Mouse (Mus musculus) G1E (cell line): ENCODE results near the gene Ccdc96. TPM values are rescaled to one million over a fixed set of nuclear protein-coding genes. Genes with fewer than 3 reads are reported as not detected.

ENCODE experiments used
- ATAC-seq: 2 replicates; pipeline ENCODE4 v1.8.0; 2016; ENCODE audit warnings: mild to moderate bottlenecking; ENCODE audit not compliant: insufficient number of reproducible peaks, poor library complexity, low FRiP score, severe bottlenecking; ENCODE audit errors: extremely low read depth
- DNase-seq: peaks from one replicate; pipeline ENCODE4 v3.0.0; 2012; ENCODE audit warnings: low spot score
- H3K27me3 ChIP-seq: 2 replicates; pipeline ENCODE4 v1.6.1; 2012; ENCODE audit warnings: mild to moderate bottlenecking, low read length, inconsistent platforms; ENCODE audit not compliant: insufficient read depth
- H3K36me3 ChIP-seq: replicated peaks from 2 replicates; pipeline ENCODE3; 2012; ENCODE audit warnings: mild to moderate bottlenecking, inconsistent platforms
- H3K4me1 ChIP-seq: 2 replicates; pipeline ENCODE4 v1.6.1; 2012; ENCODE audit warnings: low read depth, low read length, inconsistent platforms, mixed read lengths; ENCODE audit not compliant: insufficient read depth
- H3K4me3 ChIP-seq: 2 replicates; pipeline ENCODE4 v1.5.1; 2012; ENCODE audit warnings: low read depth, mild to moderate bottlenecking, inconsistent platforms, low read length, moderate library complexity, mixed read lengths
- H3K9me3 ChIP-seq: replicated peaks from 2 replicates; pipeline ENCODE4 v1.6.1; 2012; ENCODE audit warnings: inconsistent platforms
- CTCF ChIP-seq: IDR thresholded peaks from 2 replicates; pipeline ENCODE4 v1.5.1; 2012; ENCODE audit warnings: low read depth, low read length, inconsistent platforms, mixed read lengths
- GATA1 ChIP-seq: IDR thresholded peaks from 2 replicates; pipeline ENCODE4 v1.6.1; 2012; ENCODE audit warnings: borderline replicate concordance, low read length, inconsistent platforms, mixed read lengths
- GATA2 ChIP-seq: IDR thresholded peaks from 2 replicates; pipeline ENCODE4 v1.6.1; 2012; ENCODE audit warnings: low read depth, low read length, inconsistent platforms, borderline replicate concordance
- POLR2AphosphoS5 ChIP-seq: IDR thresholded peaks from 2 replicates; pipeline ENCODE4 v1.6.1; 2012; ENCODE audit warnings: low read depth, low read length, inconsistent platforms; ENCODE audit not compliant: insufficient replicate concordance
- TAL1 ChIP-seq: conservative IDR thresholded peaks from 2 replicates; pipeline ENCODE4 v1.6.1; 2012; ENCODE audit warnings: low read depth, low read length, inconsistent platforms, mixed read lengths
- polyA plus RNA-seq: library from polyadenylated mRNA; stranded (reverse); fragments of >175 nt; gene quantifications from 2 replicates; pipeline ENCODE4 v1.2.3, GENCODE M21; 2012
- total RNA-seq, 2 experiments: library from RNA; stranded (forward) in 1 of 2; stranded (reverse) in 1 of 2; fragments of 200-1000 nt in 1 of 2; fragments of >200 nt in 1 of 2; fragmentation: Nextera tagmentation in 1 of 2; gene quantifications; 2 replicates each; pipeline ENCODE4 v1.2.3; 2014 to 2017

The Ccdc96 gene
- total and polyA plus RNA-seq, 3 experiments, result 0.25 to 0.60 TPM; not detected in 1

- Histone ChIP-seq H3K27me3 (no peaks in the 10 kb centered on the region), H3K4me3 (no peak overlapping the region), H3K4me1 (no peaks in the 10 kb centered on the region), H3K36me3 (peaks cover 90% of the 10 kb centered on the region), H3K9me3 (no peaks in the 10 kb centered on the region)
- DNase-seq, result no peak
- no peak for ATAC-seq
- TF ChIP-seq GATA1, result no peak
- no peak for TF ChIP-seq POLR2AphosphoS5
Observed at GRCm38 (mm10) chr5:36517596-36517995, 33.2 kb downstream of the Ccdc96 start.

- DNase-seq (no peak), ATAC-seq (no peak)
- Histone ChIP-seq H3K4me1 (no peaks in the 10 kb centered on the region), H3K27me3 (no peaks in the 10 kb centered on the region), H3K4me3 (no peak overlapping the region), H3K9me3 (no peaks in the 10 kb centered on the region), H3K36me3 (peaks cover 94% of the 10 kb centered on the region)
- TF ChIP-seq GATA2 (no peak), CTCF (no peak), GATA1 (no peak), POLR2AphosphoS5 (no peak), TAL1 (no peak)
Observed at GRCm38 (mm10) chr5:36519751-36520150, 35.4 kb downstream of the Ccdc96 start.

- no peak for TF ChIP-seq GATA1
- TF ChIP-seq GATA2, result no peak
- no peak for TF ChIP-seq TAL1
- no peak for TF ChIP-seq POLR2AphosphoS5
- TF ChIP-seq CTCF, result no peak
- H3K9me3 ChIP-seq, result no peaks in the 10 kb centered on the region
- ATAC-seq, result no peak
- H3K4me3 ChIP-seq, result no peak overlapping the region
- no peak for DNase-seq
- H3K27me3 ChIP-seq, result no peaks in the 10 kb centered on the region
- peaks cover 92% of the 10 kb centered on the region for H3K36me3 ChIP-seq
- 0 out of 2 replicates have a peak, but pooled peaks cover 1% of the 10 kb centered on the region for H3K4me1 ChIP-seq
Observed at GRCm38 (mm10) chr5:36522782-36523181, 38.4 kb downstream of the Ccdc96 start.

- H3K4me1 ChIP-seq, result 0 out of 2 replicates have a peak, but pooled peaks cover 1% of the 10 kb centered on the region
- no peak overlapping the region for H3K4me3 ChIP-seq
- DNase-seq (no peak), ATAC-seq (no peak)
- H3K27me3 ChIP-seq, result no peaks in the 10 kb centered on the region
- H3K36me3 ChIP-seq, result peaks cover 92% of the 10 kb centered on the region
- no peaks in the 10 kb centered on the region for H3K9me3 ChIP-seq
- TF ChIP-seq GATA1 (no peak), CTCF (no peak), POLR2AphosphoS5 (no peak), GATA2 (no peak), TAL1 (no peak)
Observed at GRCm38 (mm10) chr5:36523219-36523703, 38.9 kb downstream of the Ccdc96 start.

GRCm38 (mm10) chr5:36525216-36525615 lies 40.8 kb downstream of the Ccdc96 start:
- Histone ChIP-seq H3K4me1 (peaks cover 18% of the 10 kb centered on the region), H3K27me3 (no peaks in the 10 kb centered on the region), H3K4me3 (no peak overlapping the region), H3K9me3 (no peaks in the 10 kb centered on the region), H3K36me3 (peaks cover 78% of the 10 kb centered on the region)
- TF ChIP-seq GATA1 (no peak), GATA2 (no peak), TAL1 (no peak), CTCF (no peak), POLR2AphosphoS5 (no peak)
- ATAC-seq, result no peak
- no peak for DNase-seq

- TF ChIP-seq CTCF (no peak), POLR2AphosphoS5 (no peak), GATA2 (no peak), TAL1 (no peak), GATA1 (no peak)
- DNase-seq (no peak), ATAC-seq (no peak)
- Histone ChIP-seq H3K9me3 (no peaks in the 10 kb centered on the region), H3K27me3 (no peaks in the 10 kb centered on the region), H3K4me3 (no peak overlapping the region), H3K4me1 (peaks cover 27% of the 10 kb centered on the region), H3K36me3 (peaks cover 69% of the 10 kb centered on the region)
Observed at GRCm38 (mm10) chr5:36526274-36526673, 41.9 kb downstream of the Ccdc96 start.
